Comparison of ENCODE assay signal across 21 mouse cellular contexts in the genomic region with DNA sequence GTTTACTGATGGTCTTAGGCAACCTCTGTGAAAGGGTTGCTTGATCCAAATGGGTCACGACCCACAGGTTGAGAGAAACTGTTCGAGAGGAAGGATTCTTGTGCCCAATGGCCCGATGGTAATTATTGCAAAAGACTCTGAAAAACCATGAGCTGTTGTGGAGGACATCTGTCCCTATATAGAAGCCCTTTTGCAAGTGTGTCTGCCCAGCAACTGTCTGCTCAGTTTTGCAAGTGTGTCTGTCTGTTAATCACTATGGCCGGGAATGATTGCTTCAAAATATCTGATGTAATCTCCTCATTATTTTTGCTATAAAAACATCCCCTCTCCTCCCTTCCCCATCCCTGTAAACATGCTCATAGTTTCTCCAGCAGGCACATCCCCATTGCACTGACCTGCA. TPM values are rescaled to one million over a fixed set of nuclear protein-coding genes. Genes with fewer than 3 reads are reported as not detected.
"Had no signal": no experiment of that assay in that cellular context is flagged by ENCODE, and none has a peak within 500 bp of the region (broad histone marks: within the 10 kb centered on the region; RNA-seq: fewer than 3 reads in every experiment).

No protein-coding gene starts in this region.

- ATAC-seq: midbrain, embryonic 16.5 days had no signal

- H3K4me1 ChIP-seq: lung, embryonic 15.5 days; midbrain, embryonic 10.5 days; midbrain, embryonic 12.5 days; neural tube, embryonic 13.5 days; neural tube, embryonic 15.5 days; stomach, embryonic 15.5 days had no signal

- H3K4me2 ChIP-seq: lung, embryonic 15.5 days; midbrain, embryonic 12.5 days; neural tube, embryonic 13.5 days; neural tube, embryonic 15.5 days; stomach, embryonic 15.5 days had no signal

- H3K9ac ChIP-seq: lung, embryonic 15.5 days; midbrain, embryonic 12.5 days; neural tube, embryonic 13.5 days; neural tube, embryonic 15.5 days; stomach, embryonic 15.5 days had no signal

- H3K27ac ChIP-seq: lung, embryonic 15.5 days; midbrain, embryonic 10.5 days; midbrain, embryonic 12.5 days; neural tube, embryonic 13.5 days; neural tube, embryonic 15.5 days; stomach, embryonic 15.5 days; stomach, postnatal 0 days had no signal

- H3K4me3 ChIP-seq: lung, embryonic 15.5 days; midbrain, embryonic 10.5 days; midbrain, embryonic 12.5 days; myocyte; neural tube, embryonic 13.5 days; neural tube, embryonic 15.5 days; stomach, embryonic 15.5 days had no signal

- H3K9me3 ChIP-seq: neural tube, embryonic 15.5 days; stomach, embryonic 15.5 days had no signal

- DNase-seq: lung, adult 2 months; lung, postnatal 10 days; lung, postnatal 4 days; midbrain, embryonic 14.5 days; retina, postnatal 1 day; right cerebral cortex, adult 18-20 months; right cerebral cortex, postnatal 14 days; thymus, adult 2 months; thymus, postnatal 25 days; thymus, postnatal 4 days had no signal

- H3K36me3 ChIP-seq: lung, embryonic 15.5 days; midbrain, embryonic 10.5 days; midbrain, embryonic 12.5 days; neural tube, embryonic 13.5 days; neural tube, embryonic 15.5 days; stomach, embryonic 15.5 days had no signal

- H3K27me3 ChIP-seq: lung, embryonic 15.5 days; midbrain, embryonic 12.5 days; neural tube, embryonic 13.5 days; neural tube, embryonic 15.5 days; stomach, embryonic 15.5 days had no signal

RNA-seq across cellular contexts. Expression of a gene that starts 20.2 kb away (rescaled TPM):
- total RNA-seq: megakaryocyte-erythroid progenitor cell, adult 5-6 weeks had no signal
- polyA plus RNA-seq: liver, embryonic 16.5 days; midbrain, embryonic 12.5 days; midbrain, embryonic 14.5 days; myocyte had no signal
